Comparison of ENCODE assay signal across 24 mouse cellular contexts in genomic region chr15:27731818-27732217, GRCm38 (mm10). TPM values are rescaled to one million over a fixed set of nuclear protein-coding genes. Genes with fewer than 3 reads are reported as not detected.
DNase-seq lines count a peak whose midpoint lies in the region; ATAC-seq and TF ChIP-seq lines count a peak whose summit lies in the region.
"Had no signal": no experiment of that assay in that cellular context is flagged by ENCODE, and none has a peak within 500 bp of the region (broad histone marks: within the 10 kb centered on the region; RNA-seq: fewer than 3 reads in every experiment).

No protein-coding gene starts in this region.

- no peak for ATAC-seq in cerebellum, adult (ENCODE audit: insufficient number of reproducible peaks, low FRiP score, low TSS enrichment)
- no peak for ATAC-seq in kidney, postnatal 0 days (replicated peaks; ENCODE audit: low FRiP score, low read depth)
- ATAC-seq: forebrain, embryonic 13.5 days; forebrain, embryonic 16.5 days; hindbrain, postnatal 0 days; inflammation-experienced regulatory T-cells, adult 6 months had no signal

- no peak for TF ChIP-seq EP300 in CH12.LX (IDR thresholded peaks at IDR 0.05; ENCODE audit: low read length)

- no peaks in the 10 kb centered on the region for H3K4me1 ChIP-seq in kidney, postnatal 0 days (replicated peaks; ENCODE audit: insufficient read depth, low read length)
- no peaks in the 10 kb centered on the region for H3K4me1 ChIP-seq in CH12.LX (ENCODE audit: control insufficient read depth in 1 of 2, insufficient read depth in 2 of 2)
- H3K4me1 ChIP-seq: forebrain, embryonic 10.5 days; forebrain, embryonic 13.5 days; heart, embryonic 12.5 days; heart, embryonic 15.5 days had no signal

- no peak overlapping the region for H3K27ac ChIP-seq in kidney, postnatal 0 days
- no peak overlapping the region for H3K27ac ChIP-seq in CH12.LX (ENCODE audit: insufficient read depth, low read depth)
- H3K27ac ChIP-seq: forebrain, embryonic 10.5 days; forebrain, embryonic 13.5 days; heart, embryonic 15.5 days; hindbrain, embryonic 14.5 days; hindbrain, postnatal 0 days had no signal

- no peaks in the 10 kb centered on the region for H3K9me3 ChIP-seq in kidney, postnatal 0 days (replicated peaks; ENCODE audit: low read length)
- H3K9me3 ChIP-seq in CH12.LX (replicated peaks; ENCODE audit: low read length) = no peaks in the 10 kb centered on the region
- H3K9me3 ChIP-seq: forebrain, embryonic 10.5 days; forebrain, embryonic 13.5 days; heart, embryonic 12.5 days; heart, embryonic 15.5 days had no signal

- in situ Hi-C loops in CH12.LX (cut with MboI; ENCODE audit: low pct_ligation_motif_present, low pct_unique_long_range_greater_than_20kb, low sequenced_read_pairs) = no loop called here

- H3K4me2 ChIP-seq in kidney, postnatal 0 days (ENCODE audit: low read length) = no peak overlapping the region
- no peak overlapping the region for H3K4me2 ChIP-seq in CH12.LX (ENCODE audit: insufficient read depth, low read depth, poor library complexity, severe bottlenecking)
- H3K4me2 ChIP-seq: forebrain, embryonic 13.5 days; heart, embryonic 12.5 days; heart, embryonic 15.5 days; hindbrain, embryonic 14.5 days had no signal

- no peaks in the 10 kb centered on the region for H3K79me2 ChIP-seq in CH12.LX (replicated peaks; ENCODE audit: control insufficient read depth, extremely low read depth, insufficient read depth, poor library complexity, severe bottlenecking)

- TF ChIP-seq POLR2A in CH12.LX (IDR thresholded peaks at IDR 0.05; ENCODE audit: low read depth, low read length) = no peak

- 0 out of 2 replicates have a peak, but pooled peaks have one; percentile 7 for TF ChIP-seq CTCF in kidney, postnatal 0 days (IDR thresholded peaks at IDR 0.05; ENCODE audit: low read depth)
- TF ChIP-seq CTCF in CH12.LX (conservative IDR thresholded peaks at IDR 0.05 in 1 of 2, IDR thresholded peaks at IDR 0.05 in 1 of 2; ENCODE audit: low read depth in 2 of 2, low read length in 2 of 2) = peak in 1 of 2 experiments; percentile 42; a peak in 2 of 4 replicates

- 81% methylated on average over 4 of the region's 4 CpGs for WGBS in kidney, postnatal 0 days

- H3K36me3 ChIP-seq in kidney, postnatal 0 days (ENCODE audit: insufficient read depth, low read length) = peaks cover 31% of the 10 kb centered on the region
- peaks cover 0 to 47% of the 10 kb centered on the region in 2 experiments for H3K36me3 ChIP-seq in CH12.LX (replicated peaks in 1 of 2; ENCODE audit: control insufficient read depth in 1 of 2, insufficient read depth in 1 of 2, low read length in 1 of 2)

- no peak overlapping the region for H3K9ac ChIP-seq in kidney, postnatal 0 days (ENCODE audit: low read depth, low read length)
- no peak overlapping the region for H3K9ac ChIP-seq in CH12.LX (ENCODE audit: insufficient read depth, low read depth)
- H3K9ac ChIP-seq: forebrain, embryonic 13.5 days; heart, embryonic 12.5 days; heart, embryonic 15.5 days; hindbrain, embryonic 14.5 days had no signal

- peak; percentile 18 for TF ChIP-seq RAD21 in CH12.LX (IDR thresholded peaks at IDR 0.05; ENCODE audit: low read depth, low read length)

- H3K4me3 ChIP-seq in kidney, postnatal 0 days (replicated peaks; ENCODE audit: low read depth, low read length) = no peak overlapping the region
- H3K4me3 ChIP-seq in CH12.LX (replicated peaks in 1 of 3; ENCODE audit: low read depth in 2 of 3, low read length in 2 of 3, poor library complexity in 1 of 3) = no peak overlapping the region
- H3K4me3 ChIP-seq: forebrain, embryonic 10.5 days; forebrain, embryonic 13.5 days; heart, embryonic 12.5 days; heart, embryonic 15.5 days had no signal

- no peaks in the 10 kb centered on the region for H3K27me3 ChIP-seq in kidney, postnatal 0 days (ENCODE audit: insufficient read depth, low read length)
- H3K27me3 ChIP-seq in CH12.LX (replicated peaks) = no peaks in the 10 kb centered on the region
- H3K27me3 ChIP-seq: forebrain, embryonic 13.5 days; heart, embryonic 12.5 days; heart, embryonic 15.5 days had no signal

- DNase-seq in cerebellum, postnatal 10 days = peak; percentile 37 to 54
- DNase-seq in kidney, postnatal 0 days (ENCODE audit: low spot score) = no peak
- DNase-seq in kidney, adult 9 months = no peak
- no peak for DNase-seq in CH12.LX (ENCODE audit: extremely low read depth)
- no peak for DNase-seq in neural tube, embryonic 10.5 days (ENCODE audit: extremely low spot score, low spot score)
- DNase-seq: adrenal gland, adult 2 months; adrenal gland, postnatal 14 days; B cell, adult 2 months; cerebellum, adult 8-10 months; cerebellum, postnatal 14 days; gastrocnemius, postnatal 10 days; heart, adult 18-20 months; heart, postnatal 10 days; heart, postnatal 4 days; kidney, adult 11 months had no signal

- dilution Hi-C loops in CH12.LX (cut with MboI; ENCODE audit: extremely low pct_ligation_motif_present, extremely low pct_unique_long_range_greater_than_20kb, low sequenced_read_pairs) = no loop called here

TF ChIP-seq in CH12.LX, 34 proteins besides CTCF, POLR2A, EP300 and RAD21:
- TF ChIP-seq IRF4 (IDR thresholded peaks at IDR 0.05; ENCODE audit: low read depth, low read length) (no peak), POLR2AphosphoS2 (IDR thresholded peaks at IDR 0.05; ENCODE audit: low read depth, low read length) (no peak), MAX (IDR thresholded peaks at IDR 0.05; ENCODE audit: low read length) (no peak), ZMIZ1 (IDR thresholded peaks at IDR 0.05; ENCODE audit: low read depth, low read length) (no peak), NRF1 (IDR thresholded peaks at IDR 0.05; ENCODE audit: low read depth, low read length) (no peak), UBTF (IDR thresholded peaks at IDR 0.05; ENCODE audit: low read depth, low read length) (no peak), ELF1 (IDR thresholded peaks at IDR 0.05; ENCODE audit: low read depth, low read length) (no peak)

RNA-seq across cellular contexts. Expression of gene Otulinl, which starts 50.4 kb away (rescaled TPM):
- 27.2 and 28.4 TPM in 2 replicates for polyA plus RNA-seq in kidney, postnatal 0 days (2015; fragmentation: Nextera tagmentation; extraction: Ambion mirVana)
- total RNA-seq in CH12.LX (2012; rRNA removed) (1.3 and 1.7 TPM in 2 replicates), CH12.LX (2014; rRNA removed) (1.5 and 2.5 TPM in 2 replicates)
- 0.84 and 1.3 TPM in 2 replicates for polyA plus RNA-seq in CH12.LX (2012; ENCODE audit: insufficient read length, low read depth)

Comparison
In these comparisons a context has a peak if more than half of its experiments do, and no peak if none do; other contexts are left out.
1. DNase-seq: peak in cerebellum, postnatal 10 days (2 of 2); none in kidney, postnatal 0 days (single experiment), kidney, adult 9 months (single experiment), CH12.LX (single experiment) and neural tube, embryonic 10.5 days (single experiment).
2. RNA of gene Otulinl, which starts 50.4 kb away (polyA plus RNA-seq): 27.2 to 28.4 TPM in kidney, postnatal 0 days; 0.84 to 1.3 TPM in CH12.LX; every median in the first group is over 10 times any median in the second.